Mouse (Mus musculus): Measurements from ENCODE around the gene Prmt1. TPM values are rescaled to one million over a fixed set of nuclear protein-coding genes. Genes with fewer than 3 reads are reported as not detected.

Gene Prmt1
- total and polyA plus RNA-seq, 2 experiments from 2014 or later: 208 to 598 TPM

GRCm38 (mm10) chr7:44952611-44953306 is 33.6 kb downstream of the Prmt1 start:
- H3K4me3 ChIP-seq (ENCODE audit: low read depth, low read length): peak overlapping the region; percentile 43
- ATAC-seq (peak; percentile 85), DNase-seq (peak; percentile 84)
- no peaks in the 10 kb centered on the region for H3K36me3 ChIP-seq (ENCODE audit: insufficient read depth)
- peak overlapping the region; percentile 78 for H3K4me2 ChIP-seq (ENCODE audit: low read depth)
- H3K27ac ChIP-seq (ENCODE audit: low read depth, low read length): no peak overlapping the region
- whole genome bisulfite sequencing: 6% methylated on average over 24 of the region's 24 CpGs
- no peaks in the 10 kb centered on the region for H3K9me3 ChIP-seq (ENCODE audit: low read length)
- TF ChIP-seq CTCF (IDR thresholded peaks at IDR 0.05; ENCODE audit: low read depth): no peak
- H3K4me1 ChIP-seq (ENCODE audit: insufficient read depth): 0 out of 2 replicates have a peak, but pooled peaks cover 2% of the 10 kb centered on the region
- peaks cover 7% of the 10 kb centered on the region; the same call in 1 of the 2 replicates for H3K27me3 ChIP-seq (ENCODE audit: insufficient read depth, low read length)
- peak overlapping the region; percentile 51 for H3K9ac ChIP-seq

- Histone ChIP-seq H3K27me3 (ENCODE audit: insufficient read depth, low read length) (peaks cover 7% of the 10 kb centered on the region; the same call in 1 of the 2 replicates), H3K27ac (ENCODE audit: low read depth, low read length) (no peak overlapping the region), H3K4me3 (ENCODE audit: low read depth, low read length) (peak overlapping the region; percentile 43), H3K9ac (peak overlapping the region; percentile 51; the same call in 1 of the 2 replicates), H3K4me2 (ENCODE audit: low read depth) (peak overlapping the region; percentile 78), H3K36me3 (ENCODE audit: insufficient read depth) (no peaks in the 10 kb centered on the region), H3K9me3 (ENCODE audit: low read length) (no peaks in the 10 kb centered on the region), H3K4me1 (ENCODE audit: insufficient read depth) (0 out of 2 replicates have a peak, but pooled peaks cover 2% of the 10 kb centered on the region)
- WGBS: 2% methylated on average over 10 of the region's 10 CpGs
- TF ChIP-seq CTCF (IDR thresholded peaks at IDR 0.05; ENCODE audit: low read depth): no peak
- ATAC-seq (peak; percentile 21; the same call in 1 of the 2 replicates), DNase-seq (no peak)
Observed at GRCm38 (mm10) chr7:44951960-44952359, 34.4 kb downstream of the Prmt1 start.

- Histone ChIP-seq H3K27ac (ENCODE audit: low read depth, low read length) (no peak overlapping the region), H3K4me3 (ENCODE audit: low read depth, low read length) (no peak overlapping the region), H3K4me2 (ENCODE audit: low read depth) (no peak overlapping the region), H3K36me3 (ENCODE audit: insufficient read depth) (no peaks in the 10 kb centered on the region), H3K9me3 (ENCODE audit: low read length) (no peaks in the 10 kb centered on the region), H3K27me3 (ENCODE audit: insufficient read depth, low read length) (peaks cover 7% of the 10 kb centered on the region; the same call in 1 of the 2 replicates), H3K9ac (no peak overlapping the region), H3K4me1 (ENCODE audit: insufficient read depth) (0 out of 2 replicates have a peak, but pooled peaks cover 2% of the 10 kb centered on the region)
- 79% methylated on average over 6 of the region's 6 CpGs for WGBS
- ATAC-seq: no peak
- no peak for TF ChIP-seq CTCF (IDR thresholded peaks at IDR 0.05; ENCODE audit: low read depth)
- DNase-seq: no peak
Observed at GRCm38 (mm10) chr7:44949922-44950321, 36.4 kb downstream of the Prmt1 start.

GRCm38 (mm10) chr7:44942904-44943303 is 43.5 kb downstream of the Prmt1 start, which contains the start of gene Tsks:
TSS of gene Tsks (plus strand) at chr7:44943204.
- Histone ChIP-seq H3K4me3 (ENCODE audit: low read depth, low read length) (no peak within 1 kb of the TSS), H3K4me2 (ENCODE audit: low read depth) (no peak within 1 kb of the TSS), H3K9ac (no peak within 1 kb of the TSS), H3K4me1 (ENCODE audit: insufficient read depth) (no peaks in the 10 kb centered on the region), H3K36me3 (ENCODE audit: insufficient read depth) (no peaks in the 10 kb centered on the region), H3K9me3 (ENCODE audit: low read length) (no peaks in the 10 kb centered on the region), H3K27me3 (ENCODE audit: insufficient read depth, low read length) (no peaks in the 10 kb centered on the region), H3K27ac (ENCODE audit: low read depth, low read length) (no peak within 1 kb of the TSS)
- DNase-seq (no peak), ATAC-seq (no peak)
- WGBS: 73% methylated on average over 7 of the region's 7 CpGs
- TF ChIP-seq CTCF (IDR thresholded peaks at IDR 0.05; ENCODE audit: low read depth): no peak

- Histone ChIP-seq H3K27me3 (ENCODE audit: insufficient read depth, low read length) (no peaks in the 10 kb centered on the region), H3K9me3 (ENCODE audit: low read length) (no peaks in the 10 kb centered on the region), H3K4me2 (ENCODE audit: low read depth) (no peak overlapping the region), H3K9ac (no peak overlapping the region), H3K4me1 (ENCODE audit: insufficient read depth) (no peaks in the 10 kb centered on the region), H3K27ac (ENCODE audit: low read depth, low read length) (no peak overlapping the region), H3K36me3 (ENCODE audit: insufficient read depth) (no peaks in the 10 kb centered on the region), H3K4me3 (ENCODE audit: low read depth, low read length) (no peak overlapping the region)
- WGBS: 93% methylated on average over 4 of the region's 4 CpGs
- TF ChIP-seq CTCF (IDR thresholded peaks at IDR 0.05; ENCODE audit: low read depth): no peak
- no peak for DNase-seq
- no peak for ATAC-seq
Observed at GRCm38 (mm10) chr7:44938680-44939079, 47.7 kb downstream of the Prmt1 start.

- WGBS: under 1% methylated on average over 83 of the region's 84 CpGs
- Histone ChIP-seq H3K27ac (ENCODE audit: low read depth, low read length) (peak within 1 kb of the TSS; percentile 93), H3K9ac (peak within 1 kb of the TSS; percentile 94), H3K36me3 (ENCODE audit: insufficient read depth) (no peaks in the 10 kb centered on the region), H3K4me3 (ENCODE audit: low read depth, low read length) (peak within 1 kb of the TSS; percentile 95), H3K9me3 (ENCODE audit: low read length) (no peaks in the 10 kb centered on the region), H3K4me1 (ENCODE audit: insufficient read depth) (peaks cover 13% of the 10 kb centered on the region), H3K27me3 (ENCODE audit: insufficient read depth, low read length) (no peaks in the 10 kb centered on the region), H3K4me2 (ENCODE audit: low read depth) (peak within 1 kb of the TSS; percentile 68)
- ATAC-seq (peak; percentile 97), DNase-seq (peak; percentile 100)
- peak; percentile 44 for TF ChIP-seq CTCF (IDR thresholded peaks at IDR 0.05; ENCODE audit: low read depth)
Observed at GRCm38 (mm10) chr7:44929204-44930151, 56.9 kb downstream of the Prmt1 start, which contains the start of gene Ap2a1. TSS of gene Ap2a1 (minus strand) at chr7:44929496.
